Mouse (Mus musculus) left cerebral cortex, adult 18-20 months (tissue): ENCODE data around the gene Foxo3. TPM values are rescaled to one million over a fixed set of nuclear protein-coding genes. Genes with fewer than 3 reads are reported as not detected.

Source experiments
- DNase-seq, 2 experiments: peaks; one replicate each; pipeline ENCODE4 v3.0.0; 2021 to 2022; ENCODE audit warnings: low spot score in 2 of 2, mixed read lengths in 1 of 2
- long read RNA-seq, 2 experiments: library from polyadenylated mRNA; stranded (forward); transcript quantifications; one replicate each; pipeline ENCODE4 v2.0.0; 2021
- total RNA-seq, 2 experiments: library from RNA; stranded (reverse); gene quantifications; 2 replicates each; pipeline ENCODE4 v1.2.3; 2021

Gene Foxo3
- total RNA-seq = 10 to 100 TPM; 71.8 to 72.4 TPM
- long read RNA-seq, experiment 1, full-length matches to known transcripts = 6 of 16 reads
- long read RNA-seq, experiment 1, partial matches to known transcripts = 3 of 16 reads
- long read RNA-seq, experiment 1, other reads (novel, unspliced or antisense) = 7 of 16 reads
- long read RNA-seq, experiment 2, full-length matches to known transcripts = 5 of 17 reads
- long read RNA-seq, experiment 2, partial matches to known transcripts = 2 of 17 reads
- long read RNA-seq, experiment 2, other reads (novel, unspliced or antisense) = 10 of 17 reads

DNA sequence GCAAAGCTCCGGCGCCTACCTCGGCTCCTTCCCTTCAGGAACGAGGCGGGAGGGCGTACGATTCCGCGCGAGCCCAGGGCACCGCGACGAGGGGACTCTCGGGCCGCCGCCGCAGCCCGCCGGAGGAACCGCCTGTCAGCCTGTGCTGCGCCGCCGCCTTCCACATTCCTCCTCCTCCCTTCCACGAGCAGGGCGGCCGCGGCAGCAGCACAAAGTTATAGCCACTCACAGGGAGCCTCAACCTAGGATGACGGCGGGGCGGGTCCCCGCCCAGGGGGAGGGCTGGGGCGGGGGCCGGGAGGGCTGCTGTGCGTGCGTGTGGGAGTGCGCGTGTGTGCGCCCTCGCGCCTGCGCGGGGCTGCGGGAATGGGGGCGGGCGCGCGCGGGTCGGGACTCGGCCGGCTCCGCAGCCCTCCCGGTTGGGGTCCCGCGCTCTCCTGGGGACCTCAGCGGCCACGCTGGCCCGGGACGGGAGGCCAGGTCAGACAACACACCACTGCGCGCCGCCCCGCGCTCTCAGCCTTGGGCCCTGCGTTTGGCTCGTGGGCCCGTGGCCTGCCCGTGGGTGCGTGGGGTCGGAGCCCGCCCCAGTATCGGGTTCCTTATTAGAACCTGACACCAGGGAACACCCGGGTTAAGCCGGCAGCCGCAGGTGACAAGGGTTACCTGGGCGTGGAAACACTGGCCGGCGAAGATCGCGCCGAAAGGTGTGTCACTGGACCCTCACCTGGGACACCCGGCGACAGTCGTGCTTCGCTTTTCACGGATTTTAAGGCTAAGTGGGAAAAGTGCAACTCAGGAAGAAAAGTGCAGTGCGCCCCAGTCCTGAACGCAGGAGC is at the start of gene Foxo3:
Gene Foxo3 (minus strand): TSS at position 249 of the 839 bp plus-strand sequence.
- peak; percentile 87 to 91 for DNase-seq

DNA sequence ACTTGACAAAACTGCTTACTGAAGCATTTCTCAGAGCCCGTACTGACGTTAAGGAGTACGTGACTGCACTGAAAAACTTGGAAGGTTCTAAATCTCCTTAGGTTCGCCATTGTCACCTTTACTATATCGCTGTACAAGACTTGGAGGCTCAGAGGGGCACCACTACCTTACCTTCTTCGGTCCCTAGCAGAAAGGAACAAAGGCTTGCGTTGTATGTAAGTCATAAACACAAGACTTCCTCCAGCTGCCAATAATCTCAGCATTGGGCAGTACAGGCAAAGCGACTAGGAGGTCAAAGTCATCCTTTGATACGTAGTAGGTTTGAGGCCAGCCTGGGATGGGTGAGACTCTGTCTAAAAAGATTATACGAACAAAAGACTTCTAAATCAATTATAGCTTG is 48.8 kb upstream of the Foxo3 start:
- no peak for DNase-seq

DNA sequence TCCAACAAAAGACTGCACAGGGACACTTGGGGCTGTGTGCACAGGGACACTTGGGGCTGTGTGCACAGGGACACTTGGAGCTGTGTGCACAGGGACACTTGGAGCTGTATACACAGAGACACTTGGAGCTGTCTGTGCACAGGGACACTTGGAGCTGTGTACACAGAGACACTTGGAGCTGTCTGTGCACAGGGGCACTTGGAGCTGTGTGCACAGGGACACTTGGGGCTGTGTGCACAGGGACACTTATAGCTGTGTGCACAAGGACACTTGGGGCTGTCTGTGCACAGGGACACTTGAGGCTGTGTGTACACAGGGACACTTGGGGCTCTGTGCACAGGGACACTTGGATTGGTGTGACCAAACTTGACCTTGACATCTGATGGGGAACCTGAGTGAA is 47.4 kb upstream of the Foxo3 start:
- no peak for DNase-seq

DNA sequence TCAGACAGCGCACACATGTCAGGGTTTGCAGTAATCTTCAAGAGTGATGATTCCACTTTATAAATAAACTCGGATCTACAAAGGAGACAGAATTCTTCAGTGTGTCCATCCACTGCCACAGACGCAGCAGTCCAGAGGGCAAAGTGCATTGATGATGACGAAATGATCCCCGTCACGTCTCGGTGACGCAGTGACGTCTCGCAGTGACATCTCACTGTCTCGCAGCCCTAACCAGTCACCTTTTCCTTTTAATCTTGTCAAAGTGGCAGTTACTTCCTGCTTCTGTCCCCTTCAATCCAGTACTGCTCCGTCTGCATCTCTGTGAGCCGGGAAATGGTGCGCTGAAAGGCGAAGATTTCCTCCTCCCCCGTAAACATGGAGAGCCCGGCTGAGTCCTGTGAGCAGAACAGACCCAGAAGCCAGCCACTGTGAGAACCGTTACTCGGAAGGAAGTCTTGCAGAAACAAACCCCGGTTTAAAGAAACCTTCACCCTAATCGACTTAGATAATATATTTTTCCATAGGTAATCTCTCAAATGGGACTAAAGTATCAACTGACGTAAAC is 36.7 kb upstream of the Foxo3 start:
- no peak for DNase-seq

DNA sequence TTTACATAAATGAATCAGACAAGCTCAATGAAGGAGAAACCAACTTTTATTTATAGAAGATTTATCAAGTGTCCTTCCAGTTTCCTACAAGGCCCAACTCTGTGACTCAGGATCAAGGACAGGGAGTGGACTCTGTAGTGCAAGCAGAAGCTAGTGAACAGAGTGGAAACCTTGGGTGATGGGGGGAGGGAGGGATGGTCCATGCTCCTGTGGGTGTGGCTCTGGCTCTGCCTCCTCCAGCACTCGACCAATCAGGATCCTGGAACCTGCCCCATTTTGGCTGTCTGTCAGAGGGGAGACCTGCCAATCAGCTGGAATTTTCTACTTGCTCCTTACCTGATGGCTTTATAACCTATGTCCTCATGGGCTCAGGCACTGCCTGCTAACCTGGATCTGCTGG is 36.0 kb upstream of the Foxo3 start:
- no peak for DNase-seq

DNA sequence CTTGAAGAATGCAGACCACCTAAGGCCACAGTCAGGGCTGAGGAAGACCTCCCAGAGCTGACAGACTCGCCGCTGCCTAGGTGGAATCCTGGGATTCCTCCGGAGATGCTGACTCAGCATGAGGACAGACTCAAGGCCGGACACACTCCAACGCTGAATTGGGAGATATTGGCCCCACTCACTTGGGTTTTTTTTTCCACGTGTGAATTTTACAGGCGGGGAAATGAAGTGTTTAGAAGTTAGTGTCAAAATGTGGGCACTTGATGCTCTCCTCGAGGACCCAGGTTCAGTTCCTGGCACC is 32.1 kb upstream of the Foxo3 start:
- DNase-seq = peak in 1 of 2 experiments; percentile 12

DNA sequence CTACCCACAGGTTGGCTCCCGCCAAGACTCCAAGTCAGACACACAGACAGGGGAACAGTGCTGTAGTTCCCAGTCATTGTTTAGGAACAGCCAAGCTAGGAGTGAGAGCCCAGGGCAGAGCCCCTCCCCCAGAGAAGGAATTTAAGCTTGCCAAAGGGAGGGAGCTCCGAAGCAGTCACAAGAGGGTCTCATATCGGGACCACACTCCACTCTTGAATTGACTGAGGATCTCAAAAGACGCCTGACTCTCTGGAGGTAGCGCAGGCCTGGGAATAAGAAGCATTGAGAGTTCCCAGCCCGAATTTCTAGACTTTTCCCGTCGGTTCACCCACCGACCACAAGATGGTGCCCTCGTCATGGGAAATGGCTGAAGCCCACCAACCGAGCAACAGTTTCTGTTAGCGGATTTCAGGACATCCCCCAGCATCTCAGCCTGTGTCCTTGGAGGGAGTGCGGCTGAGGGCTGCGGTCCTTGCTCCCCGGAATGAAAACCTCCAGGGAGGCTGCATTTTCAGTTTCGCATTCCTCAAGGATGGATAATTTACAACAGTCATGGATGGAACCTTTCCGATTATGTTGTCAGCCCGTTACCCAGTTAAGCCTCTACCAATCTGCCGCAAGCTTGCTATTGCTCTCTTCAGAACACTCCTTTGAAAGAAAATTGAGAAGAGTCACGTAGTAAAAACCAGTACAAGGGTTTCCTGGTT is 31.6 kb upstream of the Foxo3 start:
- DNase-seq = peak; percentile 79 to 81

DNA sequence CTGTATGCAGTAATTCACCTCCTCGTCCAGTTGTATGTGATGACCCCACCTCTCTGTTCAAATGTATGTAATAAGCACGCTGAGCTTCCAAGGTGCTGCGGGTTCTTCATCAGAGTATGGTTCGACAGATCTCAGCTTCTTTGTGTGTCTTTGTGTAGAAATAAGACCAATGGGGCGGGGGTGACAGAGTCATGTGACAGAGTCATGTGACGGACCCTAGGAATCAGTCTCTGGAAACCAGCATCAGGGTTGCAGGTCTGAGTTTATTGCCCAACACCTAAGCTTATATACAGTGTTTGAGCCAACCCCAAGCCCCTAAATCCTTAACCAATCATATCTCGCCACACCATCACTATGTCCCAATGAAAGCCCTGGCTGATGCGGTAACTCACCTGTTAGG is 29.9 kb upstream of the Foxo3 start:
- no peak for DNase-seq

DNA sequence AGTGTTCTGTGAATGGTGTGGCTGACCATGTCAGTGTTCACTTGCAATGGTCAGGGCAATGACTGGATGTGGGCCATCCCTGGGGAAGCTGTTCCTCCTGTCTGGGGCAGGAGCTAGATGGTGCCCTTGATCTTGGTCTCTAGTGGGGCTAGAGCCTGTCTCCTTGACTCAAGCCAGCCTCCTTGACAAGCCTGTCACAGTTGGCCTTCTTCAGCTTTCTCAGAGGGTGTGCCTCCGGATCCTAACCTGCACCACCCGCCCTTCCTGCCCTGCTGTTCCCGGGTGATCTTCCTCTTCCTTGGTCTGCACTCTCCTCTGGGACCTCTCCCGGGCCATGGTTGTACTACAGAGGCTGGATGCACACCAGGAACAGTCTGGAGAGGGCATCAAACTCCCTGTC is 24.2 kb upstream of the Foxo3 start:
- no peak for DNase-seq

DNA sequence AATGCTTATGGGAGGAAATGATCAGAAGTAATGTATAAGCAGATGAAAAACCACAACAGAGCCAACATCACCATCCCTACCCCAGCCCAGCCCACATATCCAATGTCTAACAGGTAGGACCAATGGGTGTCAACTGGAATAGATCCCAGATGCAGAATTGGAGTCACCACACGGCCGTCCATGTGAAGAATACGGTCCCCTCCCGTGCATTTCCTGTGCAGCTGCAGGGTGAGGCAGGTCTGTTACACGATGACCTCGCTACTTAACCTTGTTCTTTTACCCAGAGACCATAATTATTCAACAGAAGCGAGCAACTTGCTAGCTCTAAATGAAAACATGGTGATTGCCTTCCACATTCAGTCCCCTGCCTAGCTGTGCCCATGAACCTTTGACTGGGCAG is 23.4 kb upstream of the Foxo3 start:
- DNase-seq = no peak

DNA sequence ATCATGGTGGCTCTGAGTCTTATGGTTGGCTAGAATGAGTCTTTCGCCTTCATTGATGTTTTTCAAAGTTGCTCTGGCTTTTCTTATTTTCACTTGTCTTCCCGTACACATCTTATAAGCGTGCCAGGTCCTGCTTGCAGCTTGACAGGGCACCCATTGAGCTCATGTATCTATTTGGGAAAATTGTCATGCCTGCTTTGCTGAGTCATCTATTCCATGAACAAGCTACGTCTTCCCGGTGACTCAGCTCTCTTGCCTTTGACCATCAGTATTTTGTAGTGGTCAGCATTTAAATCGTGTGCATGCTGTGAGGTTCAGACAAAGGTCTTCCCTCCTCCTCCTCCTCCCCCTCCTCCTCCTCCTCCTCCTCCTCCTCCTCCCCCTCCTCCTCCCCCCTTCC is 22.9 kb upstream of the Foxo3 start:
- DNase-seq = no peak

DNA sequence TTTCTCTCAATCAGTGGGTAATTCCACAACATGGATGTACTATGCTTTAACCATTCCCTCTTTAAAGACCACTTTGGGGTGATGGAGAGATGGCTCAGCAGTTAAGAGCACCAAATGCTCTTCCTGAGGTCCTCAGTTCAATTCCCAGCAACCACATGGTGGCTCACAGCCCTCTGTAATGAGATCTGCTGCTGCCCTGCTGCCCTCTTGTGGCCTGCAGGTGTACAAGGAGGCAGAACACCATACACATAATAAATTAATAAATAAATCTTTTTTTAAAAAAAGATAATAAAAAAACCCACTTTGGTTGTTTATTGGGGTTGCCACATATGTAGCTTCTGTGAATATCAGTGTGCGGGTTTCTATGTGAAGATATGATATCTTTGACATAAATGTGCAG is 21.4 kb upstream of the Foxo3 start:
- no peak for DNase-seq

DNA sequence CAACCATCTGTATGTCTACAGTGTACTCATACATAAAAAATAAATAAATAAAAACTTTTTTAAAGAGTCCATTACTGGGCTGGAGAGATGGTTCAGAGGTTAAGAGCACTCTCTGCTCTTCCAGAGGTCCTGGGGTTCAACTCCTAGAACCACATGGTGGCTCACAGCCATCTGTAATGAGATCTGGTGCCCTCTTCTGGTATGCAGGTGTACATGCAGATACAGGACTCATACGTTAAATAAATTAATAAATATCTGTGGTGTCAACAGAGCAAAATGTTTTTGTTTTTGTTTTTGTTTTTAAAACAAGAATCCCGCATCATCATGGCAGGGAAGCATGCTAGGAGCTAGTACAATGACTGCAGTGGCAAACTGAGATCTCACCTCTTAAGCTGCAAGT is 20.6 kb upstream of the Foxo3 start:
- no peak for DNase-seq

DNA sequence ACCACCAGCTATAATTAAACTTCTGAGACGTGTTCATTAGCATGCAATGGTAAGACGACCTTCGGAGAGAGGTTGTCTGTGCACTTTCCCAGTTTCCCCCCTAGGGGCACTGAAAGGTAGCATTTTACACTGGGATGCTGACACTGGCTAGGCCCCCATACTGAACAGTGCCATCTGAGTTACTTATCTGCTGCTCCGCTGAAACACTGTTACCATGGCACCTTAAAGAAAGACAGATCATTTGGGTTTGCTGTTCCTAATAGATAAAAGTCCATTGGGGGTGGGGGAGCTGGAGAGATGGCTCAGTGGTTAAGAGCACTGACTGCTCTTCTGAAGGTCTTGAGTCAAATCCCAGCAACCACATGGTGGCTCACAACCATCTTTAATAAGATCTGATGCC is 20.0 kb upstream of the Foxo3 start:
- DNase-seq = no peak

DNA sequence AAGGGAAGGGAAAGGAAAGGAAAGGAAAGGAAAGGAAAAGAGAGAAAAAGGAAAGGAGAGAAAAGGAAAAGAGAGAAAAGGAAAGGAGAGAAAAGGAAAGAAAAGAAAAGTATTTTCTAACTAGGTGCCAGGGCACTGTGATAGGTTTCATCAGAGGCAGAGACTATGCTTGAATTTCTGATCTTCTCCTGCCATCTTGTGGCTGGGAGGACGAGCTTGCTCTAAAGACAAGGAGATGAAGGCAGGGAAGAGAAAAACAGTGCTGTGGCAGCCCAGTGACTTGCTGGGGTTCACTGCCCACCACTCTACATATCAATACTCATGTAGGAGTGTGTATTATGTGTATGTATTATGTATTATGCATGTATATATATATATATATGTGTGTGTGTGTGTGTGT is 18.5 kb upstream of the Foxo3 start:
- DNase-seq = no peak

DNA sequence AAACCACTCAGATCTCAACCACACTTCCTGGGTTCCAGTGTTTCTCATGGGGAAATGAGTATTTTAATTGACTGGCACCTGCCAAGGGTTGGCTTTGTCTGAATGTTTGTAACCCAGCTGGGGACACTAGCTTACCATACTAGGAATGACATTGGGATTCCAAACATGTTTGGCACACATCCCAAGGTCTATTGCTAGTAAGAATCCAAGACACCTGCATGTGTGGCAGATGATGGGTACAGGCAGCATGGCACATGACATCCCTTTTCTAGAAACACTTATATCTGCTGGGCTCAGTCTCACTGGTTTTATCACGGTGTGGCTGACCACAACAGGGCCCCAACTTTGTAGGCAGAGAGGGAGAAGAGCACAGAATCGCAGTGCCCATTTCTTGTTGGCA is 17.8 kb upstream of the Foxo3 start:
- no peak for DNase-seq

DNA sequence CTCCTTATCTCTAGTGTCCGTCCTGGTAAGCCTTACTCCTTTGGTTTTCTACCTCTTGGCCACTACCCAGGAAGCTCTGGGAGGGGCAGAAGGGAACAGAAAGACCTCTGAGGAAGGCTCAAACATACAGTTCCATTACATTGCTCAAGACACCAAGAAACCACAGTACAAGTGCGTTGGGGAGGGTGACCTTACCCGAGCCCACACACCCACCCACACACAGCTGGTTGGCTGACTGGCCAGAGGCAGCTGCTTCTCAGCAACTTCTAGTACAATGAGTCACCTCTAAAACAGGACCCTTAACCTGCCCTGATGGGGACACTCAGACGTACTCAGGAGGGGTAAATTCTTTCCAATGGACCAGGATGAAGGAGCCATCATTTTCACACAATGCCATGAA is 17.3 kb upstream of the Foxo3 start:
- no peak for DNase-seq

DNA sequence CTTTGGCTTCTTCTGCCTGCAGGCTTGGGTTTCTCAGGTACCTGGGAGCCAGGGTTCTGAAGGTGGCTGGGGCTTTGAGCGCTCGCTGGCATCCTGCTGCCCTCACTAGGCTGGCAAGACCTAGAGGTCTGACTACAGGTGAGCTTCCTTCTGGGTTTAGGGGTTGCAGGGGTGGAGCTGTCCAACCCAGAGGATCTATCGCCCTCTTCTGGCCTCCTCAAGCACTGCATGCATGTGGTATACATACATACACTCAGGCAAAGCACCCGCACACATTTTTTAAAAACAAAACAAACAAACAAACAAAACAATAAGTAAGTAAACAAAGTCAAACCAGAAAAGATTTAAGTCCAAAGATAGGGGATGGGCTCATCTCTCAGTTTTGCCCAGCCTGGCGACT is 14.8 kb upstream of the Foxo3 start:
- DNase-seq = peak in 1 of 2 experiments; percentile 30

DNA sequence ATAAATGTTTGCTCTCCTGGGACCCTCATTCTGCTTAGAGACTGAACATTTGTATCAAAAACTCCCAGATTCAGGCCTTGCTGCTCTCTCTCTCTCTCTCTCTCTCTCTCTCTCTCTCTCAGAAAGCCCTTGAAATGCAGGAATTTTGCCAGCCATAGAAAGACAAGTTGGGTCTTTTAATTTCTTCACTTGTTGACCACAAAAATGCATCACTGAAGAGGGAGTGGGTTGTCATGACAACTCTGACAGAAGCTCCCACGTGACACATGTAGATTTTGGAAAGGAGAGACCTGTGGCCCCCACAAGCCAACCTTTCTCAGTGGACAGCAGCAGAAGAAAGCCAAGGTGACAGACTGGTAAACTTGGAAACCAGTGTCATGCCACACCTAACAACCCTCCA is 11.1 kb upstream of the Foxo3 start:
- DNase-seq = no peak

DNA sequence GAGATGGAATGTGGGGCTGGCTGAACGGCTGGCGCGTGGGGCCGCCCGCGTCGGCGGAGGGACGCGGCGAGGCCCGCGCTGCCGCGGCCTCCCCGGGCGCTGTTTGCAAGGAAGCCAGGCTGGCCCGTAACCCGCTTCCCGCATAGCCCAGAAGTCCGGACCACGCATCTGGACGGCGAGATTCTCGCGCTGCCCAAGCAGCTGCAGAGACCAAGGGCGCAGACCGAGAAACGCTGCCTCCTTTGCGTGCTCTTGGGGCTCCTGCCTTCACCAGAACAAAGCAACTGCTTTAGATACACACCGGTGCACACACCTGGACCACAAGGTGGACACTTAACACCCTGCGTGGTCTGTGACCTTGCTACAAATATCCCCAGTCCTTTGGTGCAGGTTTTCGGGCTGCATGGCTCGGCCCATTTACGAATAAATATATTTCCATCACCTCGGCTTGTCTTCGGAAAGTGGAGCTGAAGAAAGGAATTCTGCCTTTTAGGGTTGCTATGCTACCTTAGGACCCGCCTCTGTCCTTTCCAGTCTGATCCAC is 1.8 kb upstream of the Foxo3 start:
- DNase-seq = no peak

DNA sequence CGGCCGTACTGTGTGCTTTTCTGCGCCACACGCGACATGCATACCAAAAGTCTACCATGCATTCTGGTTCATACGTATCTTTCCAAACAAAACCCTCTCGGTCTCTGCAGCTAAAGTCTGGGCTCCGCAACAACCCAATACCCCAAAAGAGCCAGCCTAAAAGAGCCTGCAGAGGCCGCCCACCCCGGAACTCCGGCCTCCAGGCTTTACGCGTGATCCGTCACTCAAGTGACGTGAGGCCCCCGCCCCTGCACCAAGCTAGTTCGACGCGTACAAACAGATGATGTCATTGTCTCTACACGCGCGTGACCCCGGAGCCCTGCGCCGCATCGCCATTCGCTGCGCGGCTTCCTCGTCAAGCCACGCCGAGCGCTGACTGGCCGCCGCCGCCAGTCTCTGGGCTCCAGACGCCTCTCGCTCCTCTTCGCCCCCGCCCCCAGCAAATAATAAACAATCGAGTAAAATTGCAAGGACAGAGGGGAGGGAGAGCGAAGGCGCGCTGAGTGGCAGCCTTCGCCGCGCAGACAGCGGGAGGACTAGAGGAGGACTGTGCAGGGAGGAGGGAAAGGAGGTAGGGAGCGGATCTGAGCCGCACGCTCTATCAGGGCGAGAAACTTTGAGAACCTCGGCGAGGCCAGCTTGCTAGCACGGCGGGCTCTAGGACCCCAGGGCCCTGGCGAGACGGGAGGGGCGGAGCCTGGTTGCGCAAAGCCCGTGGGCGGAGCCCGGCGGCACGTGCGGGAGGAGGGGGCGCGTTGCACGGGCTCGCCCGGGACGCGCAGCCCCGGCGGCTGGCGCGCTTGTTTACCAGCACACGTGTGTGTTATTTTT is 1.1 kb upstream of the Foxo3 start:
- peak; percentile 98 to 99 for DNase-seq
